15 mouse cellular contexts compared by ENCODE assay signal in the genomic region with DNA sequence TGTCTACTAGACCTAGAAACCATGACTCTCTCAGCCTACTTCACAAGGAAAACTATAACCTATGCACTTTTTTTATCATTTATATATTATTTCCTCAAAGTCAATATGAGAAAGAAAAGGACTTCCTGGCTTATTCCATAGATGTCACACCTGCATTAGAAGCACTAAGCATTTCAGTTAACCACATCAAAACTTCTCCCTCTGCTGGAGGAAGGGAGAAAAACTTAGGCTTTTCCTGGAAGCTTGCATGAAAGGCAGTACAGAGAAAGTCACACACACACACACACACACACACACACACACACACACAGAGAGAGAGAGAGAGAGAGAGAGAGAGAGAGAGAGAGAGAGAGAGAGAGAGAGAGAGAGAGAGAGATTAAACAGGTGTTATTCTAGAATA. TPM values are rescaled to one million over a fixed set of nuclear protein-coding genes. Genes with fewer than 3 reads are reported as not detected.
DNase-seq lines count a peak whose midpoint lies in the region; ATAC-seq and TF ChIP-seq lines count a peak whose summit lies in the region.
"Had no signal": no experiment of that assay in that cellular context is flagged by ENCODE, and none has a peak within 500 bp of the region (broad histone marks: within the 10 kb centered on the region; RNA-seq: fewer than 3 reads in every experiment).

No protein-coding gene starts in this region.

- no peak overlapping the region for H3K4me2 ChIP-seq in heart, postnatal 0 days (ENCODE audit: low read depth, low read length)
- no peak overlapping the region for H3K4me2 ChIP-seq in heart, embryonic 12.5 days
- H3K4me2 ChIP-seq: forebrain, embryonic 12.5 days; neural tube, embryonic 12.5 days had no signal

- H3K9me3 ChIP-seq in heart, postnatal 0 days (replicated peaks; ENCODE audit: control insufficient read depth, low read length): no peaks in the 10 kb centered on the region
- H3K9me3 ChIP-seq in heart, embryonic 12.5 days (replicated peaks): no peaks in the 10 kb centered on the region
- H3K9me3 ChIP-seq: forebrain, embryonic 12.5 days; heart, embryonic 10.5 days; neural tube, embryonic 12.5 days had no signal

- peak; percentile 42 for TF ChIP-seq CTCF in heart, postnatal 0 days (IDR thresholded peaks at IDR 0.05; ENCODE audit: low read depth)

- H3K9ac ChIP-seq in heart, postnatal 0 days (replicated peaks; ENCODE audit: low read depth, low read length): no peak overlapping the region
- no peak overlapping the region for H3K9ac ChIP-seq in heart, embryonic 12.5 days
- H3K9ac ChIP-seq: forebrain, embryonic 12.5 days; neural tube, embryonic 12.5 days had no signal

- no peaks in the 10 kb centered on the region for H3K36me3 ChIP-seq in heart, postnatal 0 days (replicated peaks; ENCODE audit: control insufficient read depth, insufficient read depth, low read length)
- no peaks in the 10 kb centered on the region for H3K36me3 ChIP-seq in heart, embryonic 12.5 days
- H3K36me3 ChIP-seq: forebrain, embryonic 12.5 days; heart, embryonic 10.5 days; neural tube, embryonic 12.5 days had no signal

- H3K4me1 ChIP-seq in heart, postnatal 0 days (ENCODE audit: control insufficient read depth, insufficient read depth): no peaks in the 10 kb centered on the region
- no peaks in the 10 kb centered on the region for H3K4me1 ChIP-seq in heart, embryonic 12.5 days (replicated peaks)
- H3K4me1 ChIP-seq: forebrain, embryonic 12.5 days; heart, embryonic 10.5 days; neural tube, embryonic 12.5 days had no signal

- intact Hi-C loops in left cerebral cortex, postnatal 14 days (cut with DNase I): loop anchor here (5.0 kb wide), 2 partner anchors 120 to 360 kb away; no protein-coding TSS in a partner anchor

- H3K4me3 ChIP-seq in heart, postnatal 0 days (ENCODE audit: low read depth, low read length): no peak overlapping the region
- H3K4me3 ChIP-seq in heart, embryonic 12.5 days: no peak overlapping the region
- H3K4me3 ChIP-seq: forebrain, embryonic 12.5 days; heart, embryonic 10.5 days; neural tube, embryonic 12.5 days had no signal

- TF ChIP-seq EP300 in heart, postnatal 0 days (IDR thresholded peaks at IDR 0.05; ENCODE audit: low read depth): no peak

- H3K27ac ChIP-seq in heart, postnatal 0 days (ENCODE audit: low read depth): no peak overlapping the region
- H3K27ac ChIP-seq in heart, embryonic 12.5 days (ENCODE audit: poor library complexity, severe bottlenecking): no peak overlapping the region
- H3K27ac ChIP-seq: forebrain, embryonic 12.5 days; heart, embryonic 10.5 days; neural tube, embryonic 12.5 days had no signal

- no peak for ATAC-seq in heart, postnatal 0 days (ENCODE audit: insufficient read depth, low read depth)
- ATAC-seq in heart, embryonic 12.5 days (ENCODE audit: insufficient number of reproducible peaks, low FRiP score): no peak
- no peak for ATAC-seq in cerebellum, adult (ENCODE audit: insufficient number of reproducible peaks, low FRiP score, low TSS enrichment)
- ATAC-seq: inflammation-experienced regulatory T-cells, adult 6 months had no signal

- no peak for DNase-seq in heart, postnatal 0 days (ENCODE audit: low spot score)
- peak; percentile 37 to 43 for DNase-seq in left cerebral cortex, postnatal 14 days (ENCODE audit: low spot score in 2 of 2)
- DNase-seq in left cerebral cortex, adult 11 months (ENCODE audit: low spot score): no peak
- peak; percentile 11 for DNase-seq in Muller cell, postnatal 12 days (ENCODE audit: inconsistent ontology term)
- peak; percentile 16 for DNase-seq in embryo, embryonic 11 days
- DNase-seq in right cerebral cortex, postnatal 14 days: no peak
- DNase-seq: thymus, adult 18-20 months had no signal

- no peaks in the 10 kb centered on the region for H3K27me3 ChIP-seq in heart, postnatal 0 days (ENCODE audit: control insufficient read depth, insufficient read depth, low read length)
- H3K27me3 ChIP-seq in heart, embryonic 12.5 days (replicated peaks): no peaks in the 10 kb centered on the region
- H3K27me3 ChIP-seq: forebrain, embryonic 12.5 days; neural tube, embryonic 12.5 days had no signal

RNA-seq across cellular contexts. Expression of a gene that starts 12.0 kb away (rescaled TPM):
- not detected in 2 replicates for total RNA-seq in heart, postnatal 0 days (2014; rRNA removed; ENCODE audit: low replicate concordance)
- not detected in 2 replicates for polyA plus RNA-seq in heart, postnatal 0 days (2015; fragmentation: Nextera tagmentation; extraction: Ambion mirVana)
- polyA plus RNA-seq in heart, embryonic 12.5 days (2016; fragmentation: Nextera tagmentation; extraction: Ambion mirVana): not detected in 2 replicates
- not detected for total RNA-seq in left cerebral cortex, postnatal 14 days (2021)
- total RNA-seq: adrenal gland, postnatal 4 days had no signal
- polyA plus RNA-seq: forebrain, embryonic 12.5 days; heart, embryonic 10.5 days; inflammation-experienced regulatory T-cells, adult 6 months; limb, embryonic 11.5 days; neural tube, embryonic 12.5 days had no signal

RNA-seq across cellular contexts. Expression of a gene that starts 22.0 kb away (rescaled TPM):
- not detected in 2 replicates for total RNA-seq in heart, postnatal 0 days (2014; rRNA removed; ENCODE audit: low replicate concordance)
- polyA plus RNA-seq in heart, postnatal 0 days (2015; fragmentation: Nextera tagmentation; extraction: Ambion mirVana): not detected in 2 replicates
- not detected in 2 replicates for polyA plus RNA-seq in heart, embryonic 12.5 days (2016; fragmentation: Nextera tagmentation; extraction: Ambion mirVana)
- not detected for total RNA-seq in left cerebral cortex, postnatal 14 days (2021)
- total RNA-seq: adrenal gland, postnatal 4 days had no signal
- polyA plus RNA-seq: forebrain, embryonic 12.5 days; heart, embryonic 10.5 days; inflammation-experienced regulatory T-cells, adult 6 months; limb, embryonic 11.5 days; neural tube, embryonic 12.5 days had no signal

RNA-seq across cellular contexts. Expression of a gene that starts 26.6 kb away (rescaled TPM):
- 44.3 TPM in 1 of 2 replicates, not detected in the other for total RNA-seq in heart, postnatal 0 days (2014; rRNA removed; ENCODE audit: low replicate concordance)
- 0.19 TPM in 2 replicates for polyA plus RNA-seq in heart, postnatal 0 days (2015; fragmentation: Nextera tagmentation; extraction: Ambion mirVana)
- 0.24 and 0.37 TPM in 2 replicates for polyA plus RNA-seq in heart, embryonic 12.5 days (2016; fragmentation: Nextera tagmentation; extraction: Ambion mirVana)
- not detected for total RNA-seq in left cerebral cortex, postnatal 14 days (2021)
- polyA plus RNA-seq: forebrain, embryonic 12.5 days; heart, embryonic 10.5 days; inflammation-experienced regulatory T-cells, adult 6 months; limb, embryonic 11.5 days; neural tube, embryonic 12.5 days had no signal

RNA-seq across cellular contexts. Expression of a gene that starts 53.8 kb away (rescaled TPM):
- total RNA-seq in heart, postnatal 0 days (2014; rRNA removed; ENCODE audit: low replicate concordance): not detected in 2 replicates
- polyA plus RNA-seq in heart, postnatal 0 days (2015; fragmentation: Nextera tagmentation; extraction: Ambion mirVana): not detected in 2 replicates
- not detected in 2 replicates for polyA plus RNA-seq in heart, embryonic 12.5 days (2016; fragmentation: Nextera tagmentation; extraction: Ambion mirVana)
- not detected for total RNA-seq in left cerebral cortex, postnatal 14 days (2021)
- total RNA-seq: adrenal gland, postnatal 4 days had no signal
- polyA plus RNA-seq: forebrain, embryonic 12.5 days; heart, embryonic 10.5 days; inflammation-experienced regulatory T-cells, adult 6 months; limb, embryonic 11.5 days; neural tube, embryonic 12.5 days had no signal

Comparison
In these comparisons a context has a peak if more than half of its experiments do, and no peak if none do; other contexts are left out.
1. DNase-seq: peak in left cerebral cortex, postnatal 14 days (2 of 2), Muller cell, postnatal 12 days (single experiment) and embryo, embryonic 11 days (single experiment); none in heart, postnatal 0 days (single experiment), left cerebral cortex, adult 11 months (single experiment) and right cerebral cortex, postnatal 14 days (single experiment).